Mouse (Mus musculus) gastrocnemius, postnatal 4 days (tissue): ENCODE results near the gene Gm10985. TPM values are rescaled to one million over a fixed set of nuclear protein-coding genes. Genes with fewer than 3 reads are reported as not detected.
A peak's percentile ranks its signal among the peaks of the same experiment; 100 is the strongest.

Source experiments
- DNase-seq, 2 experiments: peaks; one replicate each; pipeline ENCODE4 v3.0.0; 2021 to 2022; ENCODE audit warnings: low spot score in 2 of 2, mixed read lengths in 2 of 2
- long read RNA-seq, 2 experiments: library from polyadenylated mRNA; stranded (forward); transcript quantifications; one replicate each; pipeline ENCODE4 v2.0.0; 2021
- total RNA-seq, 2 experiments: library from RNA; stranded (reverse); gene quantifications; 2 replicates each; pipeline ENCODE4 v1.2.3; 2021

Gm10985 gene
- total RNA-seq: not detected
- long read RNA-seq, experiment 1: 0 reads
- long read RNA-seq, experiment 2: 0 reads

DNA sequence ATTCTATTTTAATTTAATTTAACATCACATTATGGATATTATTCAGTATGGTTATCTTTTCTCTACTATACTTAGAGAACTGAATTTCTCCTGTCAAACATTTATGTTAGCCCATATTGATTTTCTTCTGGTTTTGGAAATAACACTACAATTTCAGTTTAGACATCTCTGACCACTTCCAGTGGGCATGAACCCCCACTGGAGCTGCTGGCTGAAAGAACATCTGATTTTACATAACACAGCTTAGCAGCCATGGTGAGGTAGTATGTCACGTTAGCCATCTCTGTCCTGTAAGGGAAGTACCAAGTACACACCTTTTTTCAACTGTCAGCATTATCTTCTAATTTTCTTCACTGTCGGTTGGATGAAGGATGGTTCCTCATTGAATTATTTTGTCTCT, at the start of gene Gm10985:
Gm10985 (plus strand) TSS at position 301 of the 400 bp plus-strand sequence.
- DNase-seq: no peak

GRCm38 (mm10) chr3:53796933-53797332, 48.0 kb upstream of the Gm10985 start:
- no peak for DNase-seq

DNA sequence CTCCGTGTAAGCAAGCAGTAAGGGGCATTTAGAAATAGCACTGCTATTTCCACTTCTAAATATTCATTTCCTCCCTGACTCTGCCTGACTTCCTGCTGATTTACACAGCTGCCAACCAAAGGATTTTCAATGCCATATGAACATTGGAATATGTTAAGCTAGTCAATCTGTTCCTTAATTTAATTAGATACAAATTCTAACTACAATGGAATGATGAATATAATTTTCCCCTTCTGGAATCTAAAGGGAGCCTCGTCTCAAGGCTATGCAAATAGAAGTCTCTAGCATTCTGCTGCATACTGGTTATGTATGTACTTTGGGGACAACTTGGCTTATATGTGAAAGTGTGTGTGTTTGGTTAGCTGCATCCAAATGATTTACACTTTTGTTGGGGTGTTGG, 45.2 kb upstream of the Gm10985 start:
- DNase-seq: no peak

- DNase-seq: no peak
Measured at GRCm38 (mm10) chr3:53813421-53813977, 31.4 kb upstream of the Gm10985 start.

DNA sequence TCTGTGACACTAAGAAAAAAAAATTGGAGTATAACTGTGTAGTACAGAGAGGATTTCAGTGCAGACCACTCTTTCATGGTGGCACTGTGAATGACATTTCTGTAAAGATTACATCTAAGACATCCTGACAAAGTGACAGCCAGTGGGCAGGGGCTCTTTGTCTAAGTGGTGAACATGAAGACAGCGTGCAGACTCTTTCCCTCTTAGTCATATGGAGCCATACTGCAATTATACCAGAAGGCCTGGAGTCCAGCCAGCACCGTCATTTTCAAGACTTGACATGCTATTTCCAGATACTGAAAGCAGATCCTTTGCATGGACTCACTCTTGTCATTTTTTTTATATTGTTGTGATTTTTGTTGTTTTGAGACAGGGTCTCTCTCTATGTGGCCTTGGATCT, 10.6 kb upstream of the Gm10985 start:
- no peak for DNase-seq

DNA sequence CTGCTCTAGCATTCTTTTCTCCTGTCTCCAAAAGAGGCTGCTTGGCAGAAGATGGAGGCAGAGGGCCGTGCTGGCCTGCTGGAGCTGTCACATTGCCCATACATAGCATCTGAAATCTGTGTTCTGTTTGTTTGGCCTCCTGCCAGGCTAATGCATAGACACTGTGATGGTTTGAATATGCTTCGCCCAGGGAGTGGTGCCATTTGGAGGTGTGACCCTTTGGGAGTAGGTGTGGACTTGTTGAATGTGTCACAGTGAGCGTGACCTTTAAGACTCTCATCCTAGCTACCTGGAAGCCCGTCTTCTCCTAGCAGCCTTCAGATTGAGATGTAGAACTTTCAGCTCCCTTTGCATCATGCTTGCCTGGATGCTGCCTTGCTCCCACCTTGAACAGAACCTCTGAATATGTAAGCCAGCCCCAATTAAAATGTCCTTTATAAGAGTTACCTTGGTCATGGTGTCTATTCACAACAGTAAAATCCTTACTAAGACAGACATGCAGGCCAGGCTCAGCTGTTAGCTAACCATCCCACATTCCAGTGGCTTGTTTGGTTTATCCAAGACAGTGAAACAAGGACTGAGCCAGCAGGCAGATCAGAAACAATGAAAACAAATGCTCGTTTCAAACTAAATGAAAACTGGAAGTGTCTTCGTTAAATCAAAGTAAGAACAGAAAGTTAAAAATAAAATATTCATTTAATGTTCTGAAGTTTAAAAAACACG, 1.5 kb downstream of the Gm10985 start:
- DNase-seq: no peak

DNA sequence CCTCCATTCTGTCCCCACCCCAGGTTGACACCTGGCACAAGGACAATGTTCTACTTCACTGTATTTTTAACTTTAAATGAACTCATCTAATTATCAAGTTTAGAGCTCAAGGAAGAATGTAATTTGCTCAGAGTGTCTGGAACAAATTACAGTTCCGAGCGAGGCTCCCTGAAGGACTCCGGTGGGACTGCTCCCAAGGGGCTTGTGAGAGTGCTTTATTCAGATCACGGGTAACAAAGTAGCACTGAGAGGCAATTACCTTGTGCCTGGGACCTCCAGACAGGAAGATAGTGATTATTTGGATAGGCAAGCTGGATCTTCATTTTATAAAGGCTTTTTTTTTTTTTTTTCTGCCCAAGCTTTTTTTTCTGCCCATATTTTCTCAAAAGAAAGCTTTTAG, 2.8 kb downstream of the Gm10985 start:
- DNase-seq: no peak

DNA sequence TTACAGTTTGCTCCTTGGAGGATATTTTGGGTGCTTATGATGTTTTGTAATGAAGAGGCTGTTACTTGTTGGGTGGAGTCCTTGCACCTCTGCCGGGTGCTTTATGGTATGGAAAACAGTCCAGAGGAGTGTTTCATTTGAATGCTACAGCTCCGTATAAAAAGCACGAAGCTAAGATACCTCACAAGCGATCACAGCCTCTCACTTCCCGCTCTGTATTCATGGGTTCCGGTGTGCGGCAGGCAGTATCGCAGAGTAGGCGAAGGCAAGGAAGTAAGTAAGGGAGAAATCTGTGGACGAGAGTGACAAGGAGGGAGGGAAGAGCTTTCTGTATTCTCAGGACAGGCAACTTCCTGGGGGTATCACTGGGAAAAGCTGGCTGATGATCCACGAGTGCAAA, 3.4 kb downstream of the Gm10985 start:
- no peak for DNase-seq

- no peak for DNase-seq
Measured at GRCm38 (mm10) chr3:53854261-53854660, 9.4 kb downstream of the Gm10985 start.

DNA sequence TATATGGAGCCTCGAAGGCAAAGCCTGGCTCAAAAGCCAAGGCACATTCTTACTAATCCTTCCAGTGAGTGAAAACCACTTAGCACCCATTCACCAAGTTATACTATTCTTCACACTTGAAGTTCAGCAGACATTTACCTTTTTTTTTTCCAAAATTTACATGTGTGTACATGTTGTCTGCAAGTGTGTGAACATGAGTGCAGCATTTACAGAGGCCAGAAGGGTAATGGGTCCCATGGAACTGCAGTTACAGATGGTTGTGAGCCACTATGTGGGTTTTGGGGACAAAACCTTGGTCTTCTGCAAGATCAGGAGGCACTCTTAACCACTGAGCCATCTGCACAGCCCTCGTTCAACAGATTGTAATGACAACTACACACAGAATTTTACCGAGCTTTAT, 9.9 kb downstream of the Gm10985 start:
- DNase-seq: no peak

GRCm38 (mm10) chr3:53863383-53864220, 18.7 kb downstream of the Gm10985 start, which contains the start of gene Ufm1:
Gene Ufm1 (minus strand): TSS chr3:53863830.
- DNase-seq: peak; percentile 82 to 93

DNA sequence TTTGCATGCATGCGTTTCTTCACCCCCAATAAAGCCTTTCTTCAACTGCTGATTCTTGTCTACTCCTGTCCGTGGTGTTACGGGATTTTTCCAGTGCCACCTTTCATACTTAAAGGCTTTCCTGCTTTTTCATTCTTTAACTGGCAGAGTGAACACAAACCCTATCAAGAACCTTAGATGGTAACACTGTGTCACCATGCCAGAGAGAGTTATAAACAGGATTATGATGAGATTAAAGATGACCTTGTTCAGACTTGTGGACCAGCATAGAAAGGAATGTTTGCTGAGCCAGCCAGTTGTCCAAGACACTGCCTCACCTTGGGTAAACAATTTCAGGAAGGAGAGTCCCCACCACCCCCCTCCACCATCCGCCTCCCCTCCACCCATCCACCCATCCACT, 23.3 kb downstream of the Gm10985 start:
- no peak for DNase-seq

GRCm38 (mm10) chr3:53869263-53869662, 24.4 kb downstream of the Gm10985 start:
- no peak for DNase-seq

DNA sequence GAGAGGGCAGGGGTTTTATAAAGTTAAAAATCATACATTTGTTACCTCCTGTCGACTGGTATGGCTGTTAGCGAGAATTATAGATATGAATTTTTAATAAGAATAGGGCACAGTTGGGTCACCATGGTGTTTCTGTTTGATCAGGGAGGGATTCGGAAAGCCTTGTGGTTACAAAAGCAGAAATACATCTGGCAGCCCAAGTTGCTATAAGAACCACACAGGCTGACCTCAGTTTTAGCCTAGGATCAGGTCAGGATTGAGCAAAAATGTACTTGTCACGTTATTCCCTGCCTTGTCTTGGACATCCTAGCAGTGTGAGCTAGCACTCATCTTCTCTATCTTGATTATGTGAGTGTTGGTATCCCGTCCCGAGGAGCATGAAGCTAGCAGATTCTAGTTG, 25.6 kb downstream of the Gm10985 start:
- DNase-seq: no peak

DNA sequence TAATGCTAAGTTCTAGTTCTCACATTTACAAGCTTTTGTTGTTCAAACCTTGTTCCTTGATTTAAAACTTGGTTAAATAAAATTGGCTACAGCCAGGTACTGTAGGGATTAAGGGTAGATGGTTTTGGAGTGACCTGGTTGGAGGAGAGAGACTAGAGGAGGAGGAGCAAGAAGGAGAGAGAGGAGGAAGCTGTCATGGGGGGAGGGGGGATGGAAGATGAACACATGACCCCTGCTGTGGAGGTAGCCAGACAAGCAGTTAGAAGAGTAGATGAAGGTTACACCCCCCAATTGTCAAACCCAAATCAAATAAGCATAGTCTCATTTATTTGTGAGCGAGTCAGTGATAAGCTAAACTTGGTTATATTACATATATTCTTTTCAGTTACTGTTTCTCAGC, 26.7 kb downstream of the Gm10985 start:
- DNase-seq: no peak

- DNase-seq: no peak
Measured at GRCm38 (mm10) chr3:53890619-53891540, 46.0 kb downstream of the Gm10985 start.

Other genes with a start within 250 kb of the Gm10985 start
- 10 to 100 TPM; 24.6 to 28.5 TPM for gene Frem2, start 187.7 kb upstream of the Gm10985 start, total RNA-seq
- gene Ufm1, start 18.7 kb downstream of the Gm10985 start, total RNA-seq: 10 to 100 TPM; 67.7 to 76.8 TPM